Mouse (Mus musculus) embryonic facial prominence, embryonic 11.5 days (tissue): Measurements from ENCODE around the gene Lin28a. TPM values are rescaled to one million over a fixed set of nuclear protein-coding genes. Genes with fewer than 3 reads are reported as not detected.

Experiments used
- ATAC-seq: fragments of 200-750 bp; cut with Nextera tagmentation; replicated peaks from 2 replicates; pipeline ENCODE4 v1.8.0; 2017; ENCODE audit warnings: low read depth; ENCODE audit not compliant: insufficient number of reproducible peaks, low FRiP score, low TSS enrichment
- DNase-seq: peaks from one replicate; pipeline ENCODE4 v3.0.0-alpha.2; 2015; ENCODE audit warnings: low spot score
- H3K27ac ChIP-seq: fragments of 300-500 bp; sonication (generic); replicated peaks from 2 replicates; pipeline ENCODE4 v1.5.1; 2014; ENCODE audit warnings: mild to moderate bottlenecking, low read depth, low read length, control low read depth
- H3K27me3 ChIP-seq: fragments of 300-500 bp; sonication (generic); 2 replicates; pipeline ENCODE4 v1.6.1; 2014; ENCODE audit warnings: mild to moderate bottlenecking, low read length, moderate library complexity, mixed read lengths; ENCODE audit not compliant: control insufficient read depth, insufficient read depth
- H3K36me3 ChIP-seq: fragments of 300-500 bp; sonication (generic); replicated peaks from 2 replicates; pipeline ENCODE4 v1.6.1; 2014; ENCODE audit warnings: low read depth, mild to moderate bottlenecking, low read length, moderate library complexity, mixed read lengths; ENCODE audit not compliant: control insufficient read depth, insufficient read depth
- H3K4me1 ChIP-seq: fragments of 300-500 bp; sonication (generic); 2 replicates; pipeline ENCODE4 v1.6.1; 2014; ENCODE audit warnings: low read length, mixed read lengths; ENCODE audit not compliant: control insufficient read depth, insufficient read depth
- H3K4me2 ChIP-seq: fragments of 300-500 bp; sonication (generic); 2 replicates; pipeline ENCODE4 v1.6.1; 2014; ENCODE audit warnings: low read depth, mild to moderate bottlenecking, control low read depth, low read length, moderate library complexity
- H3K4me3 ChIP-seq: fragments of 300-500 bp; sonication (generic); 2 replicates; pipeline ENCODE4 v1.5.1; 2014; ENCODE audit warnings: low read depth, low read length, control low read depth
- H3K9ac ChIP-seq: fragments of 300-500 bp; sonication (generic); replicated peaks from 2 replicates; pipeline ENCODE4 v1.6.1; 2014; ENCODE audit warnings: mild to moderate bottlenecking, control low read depth, low read length
- H3K9me3 ChIP-seq: fragments of 300-500 bp; sonication (generic); replicated peaks from 2 replicates; pipeline ENCODE4 v1.6.1; 2016; ENCODE audit warnings: mild to moderate bottlenecking, low read length, inconsistent platforms, mixed read lengths; ENCODE audit not compliant: control insufficient read depth
- WGBS: fragments of 180-500 bp; shearing (Covaris S2); extraction: QIAGEN DNeasy Blood & Tissue Kit; methylation state at CpG from one replicate; pipeline ENCODE4 v1.1.7; 2014; 5-methylcytosine and 5-hydroxymethylcytosine counted together
- polyA plus RNA-seq: library from polyadenylated mRNA; unstranded; fragments of >200 nt; fragmentation: Nextera tagmentation; extraction: Ambion mirVana; gene quantifications from 2 replicates; pipeline ENCODE4 v1.2.1, GENCODE M21; 2014

Gene Lin28a
- polyA plus RNA-seq, 1 experiment from 2014 or later: 0.49 TPM

DNA sequence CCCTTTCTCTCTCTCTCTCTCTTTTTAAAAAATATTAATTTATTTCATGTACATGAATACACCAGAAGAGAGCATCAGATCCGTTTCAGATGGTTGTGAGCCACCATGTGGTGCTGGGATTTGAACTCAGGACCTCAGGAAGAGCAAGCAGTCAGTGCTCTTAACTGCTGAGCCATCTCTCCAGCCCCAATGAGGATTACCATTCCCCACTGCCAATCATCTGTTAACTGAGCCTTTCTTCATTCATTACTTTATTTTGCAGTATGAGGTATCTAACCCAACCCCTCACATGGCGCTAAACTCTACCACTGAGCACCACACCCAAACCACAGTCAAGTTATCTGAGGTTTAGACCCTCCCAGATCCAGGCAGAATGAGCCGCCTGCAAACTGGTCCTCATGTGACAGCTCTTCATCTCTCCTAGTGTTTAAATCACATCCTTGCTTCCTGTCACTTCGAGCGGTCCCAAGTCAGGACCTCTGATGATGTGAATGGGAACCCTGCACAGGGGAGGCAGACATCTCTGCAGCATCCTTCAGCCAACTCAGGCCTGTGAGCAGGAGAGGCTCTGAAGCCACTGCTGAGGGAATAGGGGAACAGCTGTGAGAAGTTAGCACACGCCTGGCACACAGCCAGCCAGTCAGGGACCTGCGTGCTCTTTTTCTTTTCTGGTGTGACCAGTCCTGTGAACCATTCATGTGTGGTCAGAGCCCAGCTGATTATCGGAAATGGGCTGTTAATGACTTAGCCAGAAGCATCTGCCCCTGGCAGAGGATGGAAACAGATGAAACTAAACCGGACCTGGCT lies 22.9 kb upstream of the Lin28a start:
- Histone ChIP-seq H3K27me3 (no peaks in the 10 kb centered on the region), H3K4me1 (no peaks in the 10 kb centered on the region), H3K27ac (no peak overlapping the region), H3K4me3 (no peak overlapping the region), H3K9ac (0 out of 2 replicates have a peak overlapping the region, but pooled peaks have one; percentile 22), H3K4me2 (no peak overlapping the region), H3K9me3 (no peaks in the 10 kb centered on the region), H3K36me3 (no peaks in the 10 kb centered on the region)
- 51% methylated on average over 9 of the region's 9 CpGs for WGBS
- DNase-seq (peak; percentile 61), ATAC-seq (no peak)

DNA sequence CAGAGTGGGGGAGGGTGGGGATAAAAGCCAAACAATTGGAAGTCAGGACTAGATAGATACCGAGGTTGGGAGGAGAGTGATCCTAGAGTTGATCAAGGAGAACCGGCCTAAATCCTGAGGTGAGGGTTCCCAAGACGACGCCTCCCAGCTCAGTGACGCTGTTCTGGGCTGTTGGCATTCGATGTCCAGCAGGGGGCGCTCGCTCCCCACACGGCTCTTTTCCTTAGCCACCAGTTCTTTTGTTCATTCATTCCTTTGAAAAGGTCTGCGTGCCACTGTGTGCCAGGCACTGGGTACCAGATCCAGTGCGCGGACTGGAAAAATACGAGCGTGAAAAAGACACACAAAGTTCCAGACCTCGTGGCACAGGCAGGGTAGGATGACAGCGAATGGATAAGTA lies 17.3 kb upstream of the Lin28a start:
- Histone ChIP-seq H3K4me3 (no peak overlapping the region), H3K9me3 (no peaks in the 10 kb centered on the region), H3K27ac (no peak overlapping the region), H3K27me3 (no peaks in the 10 kb centered on the region), H3K4me1 (no peaks in the 10 kb centered on the region), H3K9ac (no peak overlapping the region), H3K36me3 (no peaks in the 10 kb centered on the region), H3K4me2 (no peak overlapping the region)
- ATAC-seq: no peak
- 5% methylated on average over 16 of the region's 16 CpGs for WGBS
- DNase-seq: peak; percentile 90

DNA sequence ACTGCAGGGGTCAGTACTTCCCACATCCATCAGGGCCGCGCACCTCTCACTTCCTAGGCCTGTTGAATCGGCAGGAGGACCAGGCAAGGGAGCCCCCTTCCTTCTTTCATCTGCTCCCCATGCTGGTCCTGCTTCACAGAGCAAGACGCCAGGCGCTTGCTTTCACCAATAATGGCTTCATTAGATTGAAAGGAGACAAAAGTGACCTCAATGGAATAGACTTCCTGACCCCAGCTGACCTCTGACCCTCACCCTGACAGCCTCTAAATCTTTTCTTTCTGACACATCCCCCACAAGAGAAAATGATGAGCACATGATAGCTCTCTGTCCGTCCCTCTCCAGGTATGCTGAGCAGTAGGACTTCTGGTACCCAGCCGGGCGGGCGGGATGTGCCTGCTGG lies 7.2 kb upstream of the Lin28a start:
- 29% methylated on average over 9 of the region's 9 CpGs for WGBS
- Histone ChIP-seq H3K27ac (no peak overlapping the region), H3K9me3 (no peaks in the 10 kb centered on the region), H3K36me3 (no peaks in the 10 kb centered on the region), H3K4me3 (no peak overlapping the region), H3K4me2 (no peak overlapping the region), H3K9ac (no peak overlapping the region), H3K4me1 (no peaks in the 10 kb centered on the region), H3K27me3 (no peaks in the 10 kb centered on the region)
- DNase-seq (no peak), ATAC-seq (no peak)

GRCm38 (mm10) chr4:134020621-134021020 lies 2.0 kb upstream of the Lin28a start:
- H3K9me3 ChIP-seq: no peaks in the 10 kb centered on the region
- DNase-seq (peak; percentile 91), ATAC-seq (no peak)
- H3K36me3 ChIP-seq: no peaks in the 10 kb centered on the region
- H3K9ac ChIP-seq: no peak overlapping the region
- no peak overlapping the region for H3K27ac ChIP-seq
- H3K27me3 ChIP-seq: no peaks in the 10 kb centered on the region
- no peak overlapping the region for H3K4me3 ChIP-seq
- peaks cover 17% of the 10 kb centered on the region for H3K4me1 ChIP-seq
- 4% methylated on average over 11 of the region's 11 CpGs for WGBS
- H3K4me2 ChIP-seq: no peak overlapping the region

DNA sequence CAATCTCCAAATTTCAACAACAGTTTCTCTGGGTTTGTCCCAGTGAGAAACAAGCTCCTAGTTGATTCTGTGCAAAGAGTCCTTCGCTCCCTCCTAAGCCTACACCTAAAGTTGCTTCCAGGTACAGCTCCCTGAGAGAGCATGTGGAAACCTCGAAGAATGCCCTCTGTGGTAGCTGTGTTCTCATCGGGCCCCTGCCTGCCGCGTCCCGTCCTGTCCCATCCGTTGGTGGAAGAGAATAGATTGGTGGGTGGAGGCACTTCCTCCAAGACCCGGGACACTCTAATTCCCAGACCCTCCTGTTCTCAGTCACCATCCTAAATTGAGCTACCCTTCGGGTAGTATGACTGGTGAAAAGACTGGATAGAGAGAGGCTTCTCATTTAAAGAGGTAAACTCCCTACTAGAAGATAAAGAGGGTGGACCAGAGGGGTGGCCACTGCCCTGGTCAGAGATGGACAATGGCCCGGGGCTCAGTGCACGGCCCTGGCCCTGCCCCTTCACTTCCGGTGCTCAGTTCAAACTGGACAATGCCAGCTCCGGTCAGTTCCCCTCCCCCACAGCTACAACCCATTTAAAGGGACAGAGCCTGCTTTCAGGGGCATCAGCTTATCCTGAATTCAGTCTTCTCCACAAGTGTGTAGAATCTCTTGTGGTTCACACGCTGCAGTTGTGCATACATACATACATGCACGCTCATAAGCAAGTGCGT lies 1.2 kb upstream of the Lin28a start:
- ATAC-seq (peak; percentile 48; the same call in 1 of the 2 replicates), DNase-seq (peak; percentile 55)
- no peaks in the 10 kb centered on the region for H3K36me3 ChIP-seq
- H3K4me3 ChIP-seq: no peak overlapping the region; the same call in 1 of the 2 replicates
- no peak overlapping the region for H3K27ac ChIP-seq
- H3K9me3 ChIP-seq: no peaks in the 10 kb centered on the region
- H3K4me2 ChIP-seq: peak overlapping the region; percentile 5
- no peak overlapping the region for H3K9ac ChIP-seq
- 3% methylated on average over 16 of the region's 16 CpGs for WGBS
- H3K4me1 ChIP-seq: peaks cover 17% of the 10 kb centered on the region
- no peaks in the 10 kb centered on the region for H3K27me3 ChIP-seq

DNA sequence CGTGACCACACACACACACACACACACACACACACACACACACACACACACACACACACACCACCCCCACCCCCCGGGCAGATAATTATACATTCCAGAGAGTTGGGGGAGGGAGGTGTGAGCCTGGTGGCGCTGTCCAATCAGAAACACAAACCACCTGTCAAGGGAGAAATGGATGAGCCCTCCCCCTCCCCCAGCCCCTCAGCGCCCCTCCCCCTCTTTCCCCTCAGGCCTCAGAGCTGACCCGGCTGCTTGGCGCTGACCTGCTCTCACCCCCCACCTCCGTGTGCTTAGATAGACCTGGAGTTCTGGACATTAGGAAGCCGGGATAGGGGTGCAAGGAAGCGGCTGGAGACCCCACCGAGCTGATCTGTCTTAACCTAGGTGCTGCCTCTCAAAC lies 569 bp upstream of the Lin28a start:
- H3K4me2 ChIP-seq: peak overlapping the region; percentile 5
- no peaks in the 10 kb centered on the region for H3K9me3 ChIP-seq
- H3K27ac ChIP-seq: no peak overlapping the region
- no peaks in the 10 kb centered on the region for H3K27me3 ChIP-seq
- H3K9ac ChIP-seq: no peak overlapping the region
- WGBS: 0% methylated on average over 9 of the region's 10 CpGs
- peaks cover 17% of the 10 kb centered on the region for H3K4me1 ChIP-seq
- ATAC-seq (no peak), DNase-seq (peak; percentile 71)
- H3K4me3 ChIP-seq: no peak overlapping the region; the same call in 1 of the 2 replicates
- no peaks in the 10 kb centered on the region for H3K36me3 ChIP-seq

DNA sequence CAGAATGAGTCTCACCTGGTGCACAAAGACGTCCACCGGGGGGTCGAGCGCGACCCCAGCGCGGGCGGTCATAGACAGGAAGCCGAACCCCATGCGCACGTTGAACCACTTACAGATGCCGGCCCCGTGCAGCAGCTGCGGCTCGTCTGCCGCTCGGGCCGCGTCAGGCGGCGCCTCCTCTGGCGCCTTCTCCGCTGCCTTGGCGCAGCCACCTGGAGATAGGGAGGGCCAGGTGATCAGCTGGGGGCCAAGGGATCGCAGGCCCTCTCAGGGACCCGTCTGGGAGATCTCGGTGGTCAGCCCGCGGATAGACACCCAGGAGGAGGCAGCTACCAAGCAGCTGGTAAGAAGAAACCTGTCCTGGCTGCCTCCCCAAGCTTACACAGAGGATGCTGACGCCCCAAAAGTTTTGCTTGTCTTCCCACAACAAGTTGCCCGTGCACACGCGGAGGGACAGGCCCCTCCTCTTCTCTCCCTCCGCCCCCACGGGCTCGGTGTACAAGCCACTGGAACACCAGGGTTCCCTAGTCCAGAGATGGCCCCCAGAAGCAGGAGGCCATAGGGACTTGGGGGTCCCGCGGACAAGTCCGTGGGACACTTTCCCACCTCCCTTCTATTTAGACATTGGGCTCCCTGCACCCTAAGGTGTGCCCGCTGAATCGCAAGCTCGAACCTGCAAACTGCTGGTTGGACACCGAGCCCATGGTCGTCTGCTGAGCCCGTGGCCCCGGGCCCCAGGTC lies 433 bp downstream of the Lin28a start:
- ATAC-seq (no peak), DNase-seq (peak; percentile 75)
- Histone ChIP-seq H3K36me3 (no peaks in the 10 kb centered on the region), H3K27me3 (no peaks in the 10 kb centered on the region), H3K9ac (peak overlapping the region; percentile 42), H3K4me2 (peak overlapping the region; percentile 62), H3K27ac (peak overlapping the region; percentile 54), H3K4me1 (peaks cover 17% of the 10 kb centered on the region), H3K4me3 (peak overlapping the region; percentile 41), H3K9me3 (no peaks in the 10 kb centered on the region)
- WGBS: under 1% methylated on average over 46 of the region's 46 CpGs
